Mouse (Mus musculus): Measurements from ENCODE around the gene Ptch2.

Ptch2 gene

DNA sequence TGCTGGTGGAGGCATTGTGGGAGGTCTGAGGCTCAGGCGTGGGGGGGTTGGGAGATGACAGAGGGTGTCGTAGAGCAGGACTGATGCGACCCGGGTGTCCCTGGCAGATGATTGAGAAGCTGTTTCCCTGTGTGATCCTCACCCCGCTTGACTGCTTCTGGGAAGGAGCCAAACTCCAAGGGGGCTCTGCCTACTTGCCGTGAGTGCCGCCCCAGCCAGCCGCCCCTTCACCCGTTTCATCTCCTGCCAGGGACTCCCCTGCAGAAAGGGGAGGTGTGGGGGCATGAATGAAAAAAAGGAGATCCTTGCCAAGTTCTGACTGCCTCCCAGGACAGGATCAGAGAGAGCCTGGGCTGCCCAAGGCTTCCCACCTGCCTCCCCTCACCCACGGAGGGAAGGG is 9.3 kb downstream of the Ptch2 start:
- no peak for DNase-seq

DNA sequence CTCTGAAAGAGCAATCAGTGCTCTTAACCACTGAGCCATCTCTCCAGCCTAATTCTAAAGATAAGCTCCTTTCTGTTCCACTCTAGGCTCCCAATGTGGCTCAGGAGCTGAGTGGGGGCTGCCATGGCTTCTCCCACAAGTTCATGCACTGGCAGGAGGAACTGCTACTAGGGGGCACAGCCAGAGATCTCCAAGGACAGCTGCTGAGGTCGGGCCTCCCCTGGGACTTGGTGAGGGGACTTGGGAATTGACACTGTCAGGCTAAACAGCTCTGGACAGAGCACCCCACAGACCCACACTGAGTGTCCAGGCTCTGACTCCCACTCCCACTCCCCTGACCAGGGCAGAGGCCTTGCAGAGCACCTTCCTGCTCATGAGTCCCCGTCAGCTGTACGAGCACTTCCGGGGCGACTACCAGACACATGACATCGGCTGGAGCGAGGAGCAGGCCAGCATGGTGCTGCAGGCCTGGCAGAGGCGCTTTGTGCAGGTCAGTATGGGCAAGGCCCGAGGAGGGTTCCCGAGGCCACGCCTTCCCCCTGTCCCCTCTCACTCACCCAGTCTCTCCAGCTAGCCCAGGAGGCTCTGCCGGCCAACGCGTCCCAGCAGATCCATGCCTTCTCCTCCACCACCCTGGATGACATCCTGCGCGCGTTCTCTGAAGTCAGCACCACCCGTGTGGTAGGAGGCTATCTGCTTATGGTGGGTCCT is 12.1 kb downstream of the Ptch2 start:
- DNase-seq = no peak

DNA sequence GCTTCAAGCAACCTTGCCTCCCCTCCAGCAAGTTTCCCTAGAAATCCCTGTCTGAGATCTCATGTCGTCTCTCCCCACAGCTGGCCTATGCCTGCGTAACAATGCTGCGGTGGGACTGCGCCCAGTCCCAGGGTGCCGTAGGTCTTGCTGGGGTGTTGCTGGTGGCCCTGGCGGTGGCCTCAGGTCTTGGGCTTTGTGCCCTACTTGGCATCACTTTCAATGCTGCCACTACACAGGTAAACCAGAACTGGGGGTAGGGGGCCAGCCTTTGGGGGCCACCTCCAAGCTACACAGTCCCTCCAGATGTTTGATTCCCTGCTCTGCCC is 12.6 kb downstream of the Ptch2 start:
- no peak for DNase-seq

DNA sequence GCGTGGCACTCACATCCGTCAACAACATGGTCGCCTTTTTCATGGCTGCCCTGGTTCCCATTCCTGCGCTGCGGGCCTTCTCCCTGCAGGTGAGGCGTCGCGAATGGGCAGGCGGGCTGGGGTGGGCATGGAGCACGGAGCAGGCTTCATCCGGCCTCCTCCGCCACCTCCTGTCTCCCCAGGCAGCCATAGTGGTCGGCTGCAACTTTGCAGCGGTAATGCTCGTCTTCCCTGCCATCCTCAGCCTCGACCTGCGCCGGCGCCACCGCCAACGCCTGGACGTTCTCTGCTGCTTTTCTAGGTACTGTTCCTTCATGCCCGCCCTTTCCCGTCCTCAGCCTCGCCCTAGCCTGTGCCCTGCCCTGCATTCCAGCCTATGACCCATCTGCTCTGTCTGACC is 13.5 kb downstream of the Ptch2 start:
- no peak for DNase-seq

DNA sequence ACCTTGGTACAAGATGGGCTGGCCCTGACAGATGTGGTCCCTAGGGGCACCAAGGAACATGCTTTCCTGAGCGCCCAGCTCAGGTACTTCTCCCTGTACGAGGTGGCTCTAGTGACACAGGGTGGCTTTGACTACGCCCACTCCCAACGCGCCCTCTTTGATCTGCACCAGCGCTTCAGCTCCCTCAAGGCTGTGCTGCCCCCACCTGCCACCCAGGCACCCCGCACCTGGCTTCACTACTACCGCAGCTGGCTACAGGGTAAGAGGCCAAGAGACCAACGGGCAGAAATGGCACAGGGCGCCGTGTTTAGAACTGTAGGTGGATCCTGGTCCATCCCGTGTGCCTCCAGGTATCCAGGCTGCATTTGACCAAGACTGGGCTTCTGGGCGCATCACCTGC is 14.4 kb downstream of the Ptch2 start:
- DNase-seq = no peak

DNA sequence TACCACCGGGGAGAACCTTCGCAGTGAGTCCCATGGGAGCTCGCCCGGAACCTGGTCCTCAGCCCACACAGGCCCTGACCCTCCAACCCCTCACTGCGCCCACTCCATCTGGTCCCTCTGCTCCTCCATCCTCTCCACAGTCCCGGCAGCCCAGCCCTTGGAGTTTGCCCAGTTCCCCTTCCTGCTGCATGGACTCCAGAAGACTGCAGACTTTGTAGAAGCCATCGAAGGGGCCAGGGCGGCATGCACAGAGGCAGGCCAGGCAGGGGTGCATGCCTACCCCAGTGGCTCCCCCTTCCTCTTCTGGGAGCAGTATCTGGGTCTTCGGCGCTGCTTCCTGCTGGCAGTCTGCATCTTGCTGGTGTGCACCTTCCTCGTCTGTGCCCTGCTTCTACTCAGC is 15.1 kb downstream of the Ptch2 start:
- DNase-seq = no peak

DNA sequence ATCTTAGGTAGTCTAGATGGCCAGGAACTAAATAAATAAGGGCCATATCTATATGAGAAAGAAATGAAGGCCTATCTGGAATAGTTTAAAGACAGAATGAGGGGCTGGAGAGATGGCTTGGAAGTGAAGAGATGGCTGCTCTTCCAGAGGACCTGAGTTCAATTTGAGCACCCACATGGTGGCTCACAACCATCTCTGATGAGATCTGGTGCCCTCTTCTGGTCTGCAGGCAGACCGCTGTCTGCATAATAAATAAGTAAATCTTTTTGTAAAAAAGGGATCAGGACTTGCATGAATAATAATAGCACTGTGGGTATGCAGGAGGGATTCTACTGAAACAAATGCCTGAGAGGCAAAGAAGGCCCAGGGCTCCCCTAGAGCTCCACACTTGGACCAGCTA is 17.4 kb downstream of the Ptch2 start:
- DNase-seq = no peak

DNA sequence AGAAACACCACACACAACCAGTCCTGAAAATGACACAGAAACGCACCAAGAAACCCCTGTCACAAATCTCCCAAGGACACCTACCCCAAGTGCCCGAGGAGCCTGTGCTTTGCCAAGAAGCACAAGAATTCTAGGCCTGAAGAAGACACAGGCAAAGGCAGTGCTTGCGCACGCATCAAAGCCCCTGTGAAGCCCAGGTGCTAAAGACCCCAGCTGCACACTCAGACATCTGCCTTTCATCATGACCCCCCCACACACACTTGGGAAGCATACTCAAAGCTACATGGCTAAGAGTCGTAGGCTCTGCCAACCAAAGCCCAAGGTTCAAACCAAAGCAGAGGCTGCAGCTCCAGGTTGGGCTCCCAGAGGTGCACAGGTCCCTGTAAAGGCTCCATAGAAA is 19.7 kb downstream of the Ptch2 start:
- no peak for DNase-seq

DNA sequence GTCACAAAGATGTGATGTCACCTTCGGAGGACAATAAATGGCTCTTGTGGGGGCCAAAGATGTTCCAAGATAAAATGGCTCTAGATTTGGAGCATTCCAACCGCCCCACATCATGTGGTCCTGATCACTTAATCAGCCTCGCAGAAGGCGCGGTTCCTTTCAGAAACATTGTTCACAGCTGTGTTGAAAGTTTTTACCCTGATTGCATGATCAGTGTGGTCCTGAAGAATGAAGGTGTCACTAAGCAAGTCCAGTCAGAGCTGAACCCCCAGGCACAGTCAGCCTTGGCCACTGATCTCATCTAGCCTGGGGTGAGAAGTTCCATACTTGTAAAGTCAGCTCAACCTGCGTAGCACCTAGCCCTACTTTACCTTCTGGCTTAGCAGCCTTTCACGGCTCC is 22.1 kb downstream of the Ptch2 start:
- DNase-seq = no peak

DNA sequence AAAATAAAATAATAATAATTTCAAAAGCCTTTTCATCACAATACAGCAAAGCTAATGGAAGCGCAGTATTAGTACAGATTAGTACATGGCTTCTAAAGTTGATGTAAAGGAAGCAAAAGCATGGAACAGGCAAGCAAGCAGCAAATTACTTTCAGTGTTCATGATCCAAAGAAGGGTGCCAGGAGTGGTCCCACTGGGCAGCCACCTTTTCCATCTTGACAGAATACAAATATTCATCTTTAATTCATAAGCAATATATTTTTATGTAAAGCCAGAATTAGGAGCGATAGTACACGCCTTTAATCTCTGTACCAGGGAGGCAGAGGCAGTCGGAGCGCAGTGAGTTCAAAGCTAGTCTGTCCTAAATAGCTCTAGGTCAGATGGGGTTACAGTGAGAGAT is 23.8 kb downstream of the Ptch2 start:
- no peak for DNase-seq

DNA sequence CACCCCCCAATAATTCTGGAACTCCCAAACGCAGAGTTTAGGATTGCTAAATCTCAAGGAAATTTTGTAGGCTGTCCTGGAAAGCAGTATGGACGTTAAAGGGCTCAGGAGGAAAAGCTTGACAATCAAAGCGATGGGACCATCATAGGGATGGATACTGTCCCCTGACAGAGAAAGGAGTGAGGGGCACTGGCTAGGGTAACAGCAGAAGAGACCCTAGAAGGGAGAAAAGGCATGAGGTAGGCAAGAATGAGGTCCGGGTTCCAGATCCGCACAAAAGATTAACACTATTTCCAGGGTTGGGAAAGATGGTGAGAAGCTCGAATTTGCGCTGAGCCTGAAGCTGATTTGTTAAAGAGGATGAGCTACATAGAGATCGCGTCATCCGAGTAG is 24.2 kb downstream of the Ptch2 start:
- no peak for DNase-seq

DNA sequence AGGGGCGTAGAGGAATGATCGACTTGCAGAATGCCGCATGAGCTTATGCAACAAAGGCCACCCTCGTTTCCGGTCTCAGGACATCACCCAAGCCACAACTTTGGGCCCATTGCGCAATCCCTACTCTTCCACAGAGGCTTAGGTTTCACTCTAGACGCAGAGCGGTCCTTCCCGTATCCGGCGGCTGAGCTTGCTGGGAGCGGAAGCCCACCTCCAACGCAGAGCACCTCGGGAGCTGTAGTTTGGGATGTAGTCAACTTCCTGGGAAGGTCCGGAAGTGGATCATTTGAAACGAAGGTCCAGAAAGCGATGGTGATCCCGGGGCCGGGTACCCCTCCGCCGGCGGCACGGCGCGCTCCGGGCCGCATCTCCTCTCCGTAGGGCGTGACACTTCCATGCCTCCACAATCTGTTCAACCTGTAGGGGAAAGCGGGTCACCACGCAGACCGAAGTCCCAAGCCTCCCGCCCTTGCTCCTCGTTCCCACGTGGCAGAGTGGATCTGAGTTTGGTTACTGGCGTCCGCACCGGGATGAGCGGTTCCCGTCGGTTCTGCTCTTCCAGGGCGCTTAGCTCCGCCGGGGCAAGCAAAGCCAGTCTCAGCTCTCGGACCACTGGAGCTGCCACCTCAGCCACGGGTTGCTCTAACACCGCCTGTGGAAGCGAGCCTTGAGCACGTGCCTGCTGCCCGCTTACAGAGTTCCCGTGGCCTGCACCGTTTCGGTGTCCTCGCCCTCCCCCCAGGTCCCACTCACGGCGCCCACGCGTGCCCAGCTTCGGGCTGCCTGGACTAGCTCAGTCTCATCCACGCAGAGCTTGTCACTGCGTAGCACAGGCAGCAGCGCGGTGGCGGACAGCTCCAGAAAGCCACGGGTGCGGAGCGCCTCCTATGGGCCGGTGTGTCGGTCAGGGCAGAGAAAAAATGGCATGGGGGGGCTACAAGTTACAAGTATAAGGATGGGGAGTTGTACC is 24.9 kb downstream of the Ptch2 start:
- peak; percentile 98 to 99 for DNase-seq

DNA sequence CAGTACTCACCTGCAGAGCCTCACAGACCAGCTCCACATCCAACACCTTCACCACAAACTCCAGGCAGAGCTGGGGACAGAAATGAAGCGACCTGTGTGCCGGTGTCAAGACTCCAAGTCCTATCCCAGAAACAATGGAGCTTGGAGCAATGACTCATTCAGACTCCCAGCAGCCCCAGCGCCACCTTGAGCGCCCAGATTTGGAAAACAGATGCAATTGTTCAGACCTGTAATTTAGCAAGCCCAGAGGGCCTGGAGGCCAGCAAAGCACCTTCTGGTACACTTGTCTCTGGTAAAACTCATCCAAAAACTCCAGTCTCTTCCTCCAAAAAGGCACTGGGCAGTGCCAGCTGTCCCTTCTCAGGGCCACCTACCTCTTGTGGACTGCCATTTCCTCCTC is 26.3 kb downstream of the Ptch2 start:
- DNase-seq = no peak

DNA sequence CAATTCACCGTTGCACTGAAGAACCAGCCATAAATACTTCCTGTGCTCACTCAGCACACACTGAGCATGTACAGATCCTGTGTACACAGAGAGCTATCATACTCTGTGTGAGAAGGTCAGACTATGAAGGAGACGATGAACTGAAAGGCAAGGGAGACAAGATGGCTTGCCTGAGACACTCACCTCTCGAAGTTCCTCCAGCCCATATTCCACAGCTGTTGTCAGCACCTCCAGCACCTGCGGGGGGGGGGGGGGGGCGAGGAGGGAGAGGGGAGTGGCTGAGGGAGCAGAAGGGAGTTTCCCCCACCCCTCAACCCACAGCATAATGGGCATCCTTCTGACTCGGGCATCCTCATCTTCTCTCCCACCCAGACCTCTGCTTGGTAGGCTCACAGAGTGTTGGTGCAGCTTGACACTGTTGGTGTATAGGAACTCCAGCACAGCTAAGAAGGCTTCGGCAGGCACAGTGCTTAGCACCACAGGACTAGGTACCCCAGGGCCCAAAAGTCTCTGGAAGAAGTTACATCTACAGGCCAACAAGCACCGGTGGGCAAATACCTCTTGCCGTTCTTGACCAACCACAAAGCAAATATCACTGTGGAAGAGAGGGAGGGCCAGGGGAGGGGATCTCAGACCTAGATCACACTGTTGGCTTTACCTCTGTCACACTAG is 27.8 kb downstream of the Ptch2 start:
- DNase-seq = no peak

DNA sequence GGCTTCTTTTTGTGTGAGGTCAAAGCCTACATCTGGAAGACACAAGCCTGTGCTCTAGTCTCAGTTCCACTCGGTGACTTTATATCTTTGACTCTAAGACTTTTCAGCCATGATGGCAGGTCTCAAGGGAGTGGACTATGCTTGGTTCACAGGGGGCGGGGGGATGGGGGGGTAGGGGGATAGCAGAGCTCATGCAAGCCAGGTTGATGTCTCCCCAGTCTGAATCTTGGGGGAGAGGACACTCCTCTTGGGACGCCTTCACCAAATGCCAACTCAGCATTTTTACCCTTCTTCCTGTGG is 28.3 kb downstream of the Ptch2 start:
- DNase-seq = no peak

DNA sequence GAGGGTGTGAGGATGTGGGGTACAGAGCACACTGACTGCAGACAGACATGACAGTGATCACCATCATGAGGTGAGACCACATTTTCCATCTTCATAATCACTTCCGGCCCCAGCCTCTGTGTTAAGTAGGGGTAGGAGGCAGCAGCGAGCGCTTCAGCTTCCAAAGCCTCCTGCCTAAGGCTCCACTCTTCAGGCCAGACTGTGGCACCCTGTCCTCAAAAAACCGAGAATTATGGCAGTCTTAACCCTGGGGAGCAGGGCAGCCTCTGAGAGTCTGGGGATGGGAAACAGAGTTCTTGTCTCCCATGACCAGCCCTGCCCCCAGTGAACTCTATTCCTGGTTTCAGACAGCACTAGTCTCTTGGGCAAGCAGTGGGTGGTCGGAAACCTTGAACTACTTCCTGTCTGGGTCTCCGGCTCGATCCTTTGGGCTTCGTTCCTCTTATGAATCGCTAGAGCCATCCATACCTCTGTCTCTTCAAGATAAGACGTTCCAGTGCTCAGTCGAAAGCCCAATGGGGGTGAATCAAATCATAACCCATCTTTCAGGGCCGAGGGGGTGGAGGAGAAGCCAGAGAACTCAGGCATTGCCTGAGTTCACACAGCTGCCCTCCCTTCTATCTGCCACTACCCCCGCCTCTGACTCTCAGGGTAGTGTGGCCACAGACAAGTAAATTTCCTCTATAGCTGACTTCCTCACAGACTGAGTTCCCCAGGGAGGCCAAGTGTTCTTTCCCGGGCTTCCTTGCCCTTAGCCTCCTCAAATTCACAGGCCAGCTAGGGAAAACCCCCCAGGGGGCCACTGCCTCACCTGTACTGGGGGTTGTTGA is 28.9 kb downstream of the Ptch2 start:
- DNase-seq = peak; percentile 71 to 75

DNA sequence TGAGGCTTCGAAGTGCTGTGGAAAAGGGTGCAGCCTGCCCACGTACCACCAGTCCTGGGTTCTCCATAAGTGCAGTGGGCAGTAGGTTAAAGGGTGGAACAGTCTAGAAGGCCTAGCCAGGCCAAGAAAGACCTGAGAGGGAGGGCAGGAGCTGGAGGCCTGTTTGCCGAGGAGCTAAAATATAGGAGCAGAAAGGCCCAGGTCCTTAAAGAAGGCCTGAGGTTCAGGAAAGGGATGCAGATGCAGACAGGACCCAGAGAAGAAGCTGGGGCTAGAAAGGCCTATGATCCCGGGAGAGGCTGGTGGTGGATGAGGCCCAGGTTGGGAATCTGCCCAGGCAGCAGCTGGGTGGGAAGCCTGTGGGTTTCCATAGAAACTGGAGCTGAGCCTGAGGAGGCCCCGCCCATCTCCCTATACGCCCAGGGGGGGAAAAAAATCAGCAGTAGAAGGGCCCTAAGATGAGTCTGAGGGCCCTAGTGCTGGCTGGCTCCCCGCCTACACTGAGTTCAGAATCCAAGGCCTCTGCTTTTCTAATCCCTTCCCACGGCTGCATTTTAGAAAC is 29.6 kb downstream of the Ptch2 start, which contains the start of gene Btbd19:
Gene Btbd19 (minus strand): TSS at position 378 of the 562 bp plus-strand sequence.
- DNase-seq = peak; percentile 64

DNA sequence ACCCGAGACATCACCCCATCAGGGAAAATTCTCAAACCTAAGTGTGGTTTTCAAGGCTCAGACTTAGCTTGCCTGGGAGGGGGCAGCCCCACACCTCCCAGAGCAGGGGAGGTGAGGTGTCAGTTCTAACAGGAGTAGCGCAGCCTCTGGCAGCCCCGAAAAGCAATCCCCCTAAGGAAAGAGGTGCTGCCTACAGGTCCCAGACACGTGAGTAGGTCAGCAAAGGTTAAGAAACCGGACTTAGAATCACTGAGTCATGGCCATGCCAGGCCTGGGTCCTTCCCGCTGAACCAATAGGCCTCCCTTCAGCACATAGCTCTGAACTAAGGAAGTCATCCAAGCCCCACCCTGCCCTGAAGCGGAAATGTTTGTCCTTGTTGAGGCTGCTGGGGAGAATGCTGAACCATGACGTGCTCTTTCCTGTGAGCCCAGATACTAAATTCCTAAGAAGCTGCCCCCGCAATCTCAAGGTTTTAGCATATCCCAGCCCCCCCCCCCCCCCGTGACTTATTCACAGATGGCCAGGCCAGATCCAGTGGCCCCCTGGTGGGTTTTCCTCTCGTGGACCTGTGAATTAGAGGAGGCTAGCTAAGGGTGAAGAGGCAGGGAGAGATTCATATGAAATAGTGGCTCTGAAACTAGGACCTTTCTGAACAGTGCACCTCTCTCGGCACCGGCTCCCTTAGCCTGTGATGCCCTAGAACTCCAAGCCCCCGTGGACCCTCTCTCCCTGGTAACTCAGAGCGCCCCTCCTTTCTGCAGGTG is 30.2 kb downstream of the Ptch2 start:
- DNase-seq = peak; percentile 91 to 94

DNA sequence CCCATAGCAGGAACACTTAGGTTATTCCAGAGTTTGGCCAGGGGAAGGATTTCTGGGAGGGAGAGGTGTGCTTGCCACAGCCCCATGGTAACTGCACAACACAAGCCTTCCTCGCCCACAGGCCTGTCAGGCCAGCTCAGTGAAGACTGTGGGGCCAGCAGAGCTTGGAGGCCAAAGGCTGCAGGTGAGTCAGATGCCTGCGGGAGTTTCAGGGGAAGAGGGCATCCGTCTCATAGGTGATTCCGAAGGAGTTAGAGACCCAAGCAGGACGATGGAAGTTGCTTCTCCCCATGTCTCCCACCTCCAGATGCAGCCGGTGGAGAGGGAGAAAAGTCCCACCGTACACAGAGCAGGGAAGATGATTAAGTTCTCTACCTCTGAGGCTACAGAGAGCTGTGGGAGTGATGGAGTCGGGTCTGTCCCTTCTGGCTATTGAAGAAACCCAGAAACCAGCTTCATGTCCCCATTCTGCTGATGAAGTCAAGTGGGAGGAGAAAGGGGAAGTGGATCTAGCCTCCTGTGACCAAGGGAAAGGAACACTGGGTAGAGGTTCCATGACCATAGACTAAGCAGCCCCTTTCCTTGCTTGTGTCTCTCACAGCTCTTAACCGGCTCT is 30.9 kb downstream of the Ptch2 start, which contains the start of gene Tctex1d4:
Gene Tctex1d4 (plus strand): TSS at position 120 of the 616 bp plus-strand sequence.
- DNase-seq = peak; percentile 36 to 44

DNA sequence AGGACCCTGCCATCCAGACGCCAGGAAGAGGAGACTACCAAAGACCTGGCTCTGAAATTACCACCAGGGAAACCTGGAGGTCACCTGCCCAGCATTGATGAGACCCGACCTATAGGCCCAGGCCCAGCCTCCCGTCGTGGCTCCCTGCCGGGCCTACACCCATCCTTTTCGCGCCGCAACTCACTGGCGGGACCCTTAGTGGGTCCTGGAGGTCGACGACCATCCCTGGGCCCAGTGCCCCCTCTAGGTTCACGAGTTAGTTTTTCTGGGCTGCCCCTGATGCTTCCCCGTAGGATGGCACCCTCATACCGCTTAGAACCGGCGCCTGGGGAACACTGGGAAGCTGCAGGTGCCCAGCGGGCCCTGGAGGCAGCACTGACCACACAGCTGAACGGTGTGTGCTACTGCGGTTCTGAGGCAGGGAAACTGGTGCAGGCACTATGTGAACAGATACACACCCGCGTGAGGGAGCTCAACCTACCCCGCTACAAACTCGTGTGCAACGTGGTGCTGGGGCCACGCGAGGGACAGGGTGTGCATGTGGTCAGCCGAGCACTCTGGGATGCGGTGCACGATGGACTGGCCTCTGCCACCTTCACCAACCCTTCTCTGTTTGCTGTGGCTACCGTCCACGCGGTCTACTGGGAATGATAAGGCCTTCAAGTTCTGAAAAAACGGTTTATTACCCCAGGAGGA is 32.3 kb downstream of the Ptch2 start:
- DNase-seq = no peak

DNA sequence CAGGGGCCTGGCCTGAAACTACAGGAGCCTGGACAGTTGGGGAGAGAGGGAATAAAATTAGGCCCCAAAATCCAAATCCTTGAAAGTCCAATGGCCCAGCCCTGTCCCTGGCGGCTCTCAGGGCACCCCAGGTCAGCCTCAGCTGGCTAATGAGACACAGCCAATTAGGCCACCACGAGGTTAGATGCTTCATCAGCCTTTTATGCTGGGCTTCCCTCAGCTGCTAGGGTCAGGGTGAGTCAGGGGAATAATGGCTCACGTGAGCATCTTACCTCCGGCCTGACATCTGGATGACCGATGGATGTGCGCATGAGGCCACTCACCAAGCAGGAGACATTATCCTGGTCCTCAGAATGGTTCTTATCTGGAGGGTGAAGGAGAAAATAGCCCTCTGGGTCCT is 34.9 kb downstream of the Ptch2 start:
- no peak for DNase-seq

All from lung, adult 18-20 months (tissue).